Mouse (Mus musculus) CH12F3 (cell line): ENCODE results near the gene Cryzl1.

ENCODE experiments used
- in situ Hi-C: fragments of 300-500 bp; cut with MboI; formaldehyde crosslinking; loops from 2 replicates; pipeline ENCODE4 v1.14.3; 2020; ENCODE audit warnings: low sequenced_read_pairs

Gene Cryzl1

GRCm38 (mm10) chr16:91728123-91729065, at the start of gene Cryzl1:
Cryzl1 (minus strand) TSS chr16:91728975.
- in situ Hi-C loops = loop anchor here (10.0 kb wide), 1 partner anchor 186 kb away; no protein-coding TSS in a partner anchor

- in situ Hi-C loops = no loop called here
These were observed 43.8 kb upstream of the Cryzl1 start for GRCm38 (mm10) chr16:91772586-91772985.

GRCm38 (mm10) chr16:91771334-91771733, 42.6 kb upstream of the Cryzl1 start:
- in situ Hi-C loops = no loop called here

GRCm38 (mm10) chr16:91770662-91771061, 41.9 kb upstream of the Cryzl1 start:
- in situ Hi-C loops = no loop called here

- in situ Hi-C loops = no loop called here
These were observed 41.1 kb upstream of the Cryzl1 start for GRCm38 (mm10) chr16:91769911-91770310.

- in situ Hi-C loops = no loop called here
These were observed 39.8 kb upstream of the Cryzl1 start for GRCm38 (mm10) chr16:91768586-91768985.

- in situ Hi-C loops = no loop called here
These were observed 38.5 kb upstream of the Cryzl1 start for GRCm38 (mm10) chr16:91767165-91767701.

- in situ Hi-C loops = no loop called here
These were observed 37.0 kb upstream of the Cryzl1 start for GRCm38 (mm10) chr16:91765816-91766210.

GRCm38 (mm10) chr16:91765121-91765815, 36.5 kb upstream of the Cryzl1 start:
- in situ Hi-C loops = no loop called here

GRCm38 (mm10) chr16:91764414-91764813, 35.6 kb upstream of the Cryzl1 start:
- in situ Hi-C loops = no loop called here

- in situ Hi-C loops = no loop called here
These were observed 35.2 kb upstream of the Cryzl1 start for GRCm38 (mm10) chr16:91763975-91764374.

GRCm38 (mm10) chr16:91762476-91762875, 33.7 kb upstream of the Cryzl1 start:
- in situ Hi-C loops = no loop called here

- in situ Hi-C loops = no loop called here
These were observed 33.0 kb upstream of the Cryzl1 start for GRCm38 (mm10) chr16:91761761-91762160.

- in situ Hi-C loops = no loop called here
These were observed 32.4 kb upstream of the Cryzl1 start for GRCm38 (mm10) chr16:91761202-91761601.

GRCm38 (mm10) chr16:91754957-91755356, 26.2 kb upstream of the Cryzl1 start:
- in situ Hi-C loops = no loop called here

- in situ Hi-C loops = no loop called here
These were observed 24.8 kb upstream of the Cryzl1 start for GRCm38 (mm10) chr16:91753611-91754010.

- in situ Hi-C loops = no loop called here
These were observed 23.0 kb upstream of the Cryzl1 start for GRCm38 (mm10) chr16:91751644-91752385.

- in situ Hi-C loops = no loop called here
These were observed 18.8 kb upstream of the Cryzl1 start for GRCm38 (mm10) chr16:91747567-91747966.

- in situ Hi-C loops = no loop called here
These were observed 17.6 kb upstream of the Cryzl1 start for GRCm38 (mm10) chr16:91746101-91746950.

- in situ Hi-C loops = no loop called here
These were observed 14.3 kb upstream of the Cryzl1 start for GRCm38 (mm10) chr16:91743055-91743454.
